Mouse (Mus musculus) ES-E14 (cell line): ENCODE measurements around the gene Chpf2.

Experiments used
- CHD2 ChIP-seq: IDR thresholded peaks from 2 replicates; pipeline ENCODE4 v1.6.1; 2014; ENCODE audit warnings: mild to moderate bottlenecking, low read depth, low read length, inconsistent platforms
- HCFC1 ChIP-seq: IDR thresholded peaks from 2 replicates; pipeline ENCODE4 v1.6.1; 2012; ENCODE audit warnings: low read length, inconsistent platforms, borderline replicate concordance; ENCODE audit not compliant: insufficient read depth
- ZC3H11A ChIP-seq: IDR thresholded peaks from 2 replicates; pipeline ENCODE4 v1.6.1; 2012; ENCODE audit warnings: low read depth, mild to moderate bottlenecking, inconsistent platforms, low read length, borderline replicate concordance
- ZNF384 ChIP-seq: IDR thresholded peaks from 2 replicates; pipeline ENCODE4 v1.6.1; 2012; ENCODE audit warnings: low read depth, low read length, inconsistent platforms

GRCm38 (mm10) chr5:24620626-24621025 is 34.1 kb downstream of the Chpf2 start:
- TF ChIP-seq HCFC1 (no peak), CHD2 (no peak), ZNF384 (no peak), ZC3H11A (no peak)
